Mouse (Mus musculus) ovary, postnatal 10 days (tissue): ENCODE measurements around the gene Kti12.

ENCODE experiments used
- DNase-seq: peaks from one replicate; pipeline ENCODE4 v3.0.0; 2022; ENCODE audit warnings: low spot score

Kti12 gene

DNA sequence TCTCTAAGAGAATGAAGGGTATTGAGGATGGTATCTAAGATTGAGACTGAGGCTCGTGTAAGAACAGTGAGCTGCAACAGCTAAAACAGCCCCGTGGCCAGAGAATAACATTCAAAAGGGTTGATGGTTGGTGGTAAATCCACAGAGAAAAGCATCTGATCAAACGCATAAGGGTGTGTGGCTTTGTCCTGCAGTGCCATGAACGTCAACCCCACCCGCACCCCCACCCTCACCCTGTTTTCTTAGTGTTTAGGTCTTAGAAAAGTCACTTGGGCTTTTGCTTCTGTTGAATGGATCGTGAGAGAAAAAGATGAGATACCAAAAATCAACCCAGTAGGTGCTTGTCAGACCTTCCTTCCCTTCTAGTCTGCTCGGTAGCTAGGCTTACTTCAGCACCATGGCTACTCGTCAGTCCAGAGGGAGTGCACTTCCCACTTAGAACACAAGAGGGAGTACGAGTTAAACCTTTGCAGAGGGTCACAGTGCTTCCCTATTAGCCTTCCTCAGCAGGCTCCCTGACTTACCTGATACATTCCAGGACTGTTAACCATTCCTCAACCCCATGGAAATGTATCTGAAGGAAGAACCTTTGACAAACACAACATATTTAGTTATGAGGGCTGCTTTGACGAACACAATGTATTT lies 22.3 kb downstream of the Kti12 start:
- peak; percentile 58 for DNase-seq

DNA sequence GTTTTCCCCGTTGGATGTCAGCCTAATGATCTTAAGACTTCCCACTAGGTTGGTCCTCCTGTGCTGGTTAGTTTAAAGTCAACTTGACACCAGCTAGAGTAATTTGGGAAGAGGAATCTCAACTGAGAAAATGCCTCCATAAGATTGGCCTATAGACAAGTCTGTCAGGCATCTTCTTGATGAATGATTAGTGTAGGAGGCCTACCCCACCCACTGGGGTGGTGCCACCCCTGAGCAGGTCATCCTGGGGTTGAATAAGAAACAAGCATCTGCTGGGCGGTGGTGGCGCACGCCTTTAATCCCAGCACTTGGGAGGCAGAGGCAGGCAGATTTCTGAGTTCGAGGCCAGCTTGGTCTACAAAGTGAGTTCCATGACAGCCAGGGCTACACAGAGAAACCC lies 26.2 kb downstream of the Kti12 start:
- no peak for DNase-seq

- no peak for DNase-seq
Measured at GRCm38 (mm10) chr4:108877901-108878300, 30.3 kb downstream of the Kti12 start.

GRCm38 (mm10) chr4:108878963-108879822 lies 31.6 kb downstream of the Kti12 start, which contains the start of gene Rab3b:
Rab3b (plus strand) TSS chr4:108879063.
- DNase-seq, result no peak

DNA sequence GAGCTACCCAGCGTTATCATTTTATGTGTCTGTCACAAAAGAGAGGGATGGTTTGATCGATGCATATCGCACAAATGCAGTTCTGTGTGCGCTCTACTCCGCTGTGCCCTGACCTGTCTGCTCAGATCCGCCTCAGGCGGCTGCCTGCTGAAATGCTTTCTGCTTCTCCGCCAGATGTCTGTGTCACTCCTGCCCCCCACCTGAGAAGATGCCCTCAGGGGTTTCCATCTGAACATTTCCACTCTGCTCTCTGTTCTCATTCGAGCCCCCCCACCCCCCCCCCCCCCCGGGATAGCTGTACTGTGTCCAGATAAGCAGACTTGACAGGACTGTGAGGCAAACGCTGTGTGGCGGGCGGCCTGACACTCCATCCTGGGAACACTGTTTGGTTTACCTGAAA lies 36.2 kb downstream of the Kti12 start:
- no peak for DNase-seq

- no peak for DNase-seq
Measured at GRCm38 (mm10) chr4:108887456-108887855, 39.9 kb downstream of the Kti12 start.

DNA sequence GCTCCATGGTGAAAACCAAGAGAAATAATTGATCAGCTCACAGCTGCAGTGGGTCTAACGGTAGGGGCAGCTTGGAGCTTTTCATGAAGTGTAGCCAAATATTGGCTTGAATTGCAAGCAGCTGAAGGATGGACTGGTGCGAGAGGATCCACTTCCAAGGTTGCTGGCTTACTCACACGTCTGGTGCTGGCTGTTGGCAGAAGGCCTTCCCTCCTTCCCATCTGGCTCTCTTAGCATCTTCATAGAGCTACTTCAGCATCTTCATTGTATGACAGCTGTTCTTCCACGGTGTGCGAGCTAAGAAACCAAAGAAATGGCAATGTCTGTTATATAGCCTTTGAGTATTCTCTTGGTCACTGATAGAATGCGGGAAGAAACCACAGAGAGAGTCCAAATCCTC lies 43.3 kb downstream of the Kti12 start:
- DNase-seq, result no peak
